Mouse (Mus musculus) cortical plate, adult 2 months (tissue): ENCODE measurements at regions not wholly inside any gene's neighbourhood (a gene's known extent, or its start where the extent isn't known, plus 50 kb on each side); places are given as distances from the start of the nearest gene placed in this dataset.

Experiments used
- CTCF ChIP-seq: fragments of 200-500 bp; IDR thresholded peaks from 2 replicates; pipeline ENCODE4 v1.5.1; 2011; ENCODE audit warnings: mild to moderate bottlenecking, control low read depth, low read length; ENCODE audit not compliant: insufficient read depth; ENCODE audit errors: extremely low read depth
- POLR2A ChIP-seq: fragments of 200-500 bp; IDR thresholded peaks from 2 replicates; pipeline ENCODE4 v1.6.1; 2011; ENCODE audit warnings: mild to moderate bottlenecking, low read length, control low read depth; ENCODE audit not compliant: insufficient read depth; ENCODE audit errors: extremely low read depth

DNA sequence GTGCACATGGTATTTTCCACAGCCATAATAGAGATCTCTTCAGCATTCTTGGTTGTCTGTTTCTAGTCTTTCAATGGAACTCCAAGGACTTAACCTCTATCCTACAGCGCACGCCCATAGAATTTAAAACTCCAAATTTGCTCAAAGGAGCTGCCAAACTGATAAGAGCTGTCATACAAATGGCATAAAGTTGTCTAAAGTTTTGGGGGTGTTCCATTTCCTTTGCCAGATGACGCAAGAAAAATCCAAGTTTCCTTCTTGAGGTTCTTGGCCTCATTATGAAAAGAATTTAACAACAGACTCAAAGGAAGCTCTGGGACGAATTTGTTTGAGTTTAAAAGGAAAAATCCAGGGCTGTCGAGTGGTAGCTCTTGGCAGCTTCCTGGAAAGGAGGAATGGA, 246.6 kb downstream of the Cxcl12 start:
- TF ChIP-seq CTCF (no peak), POLR2A (no peak)
